Mouse (Mus musculus) limb, embryonic 14.5 days (tissue): ENCODE measurements around the gene Bmx. TPM values are rescaled to one million over a fixed set of nuclear protein-coding genes. Genes with fewer than 3 reads are reported as not detected.

Experiments
- ATAC-seq: fragments of 200-750 bp; cut with Nextera tagmentation; 2 replicates; pipeline ENCODE4 v1.8.0; 2017; ENCODE audit warnings: low read depth, moderate number of reproducible peaks, moderate TSS enrichment; ENCODE audit not compliant: low FRiP score
- DNase-seq: peaks from one replicate; pipeline ENCODE4 v3.0.0-alpha.2; 2015; ENCODE audit warnings: low spot score
- H3K27ac ChIP-seq: fragments of 300-500 bp; sonication (generic); replicated peaks from 2 replicates; pipeline ENCODE4 v1.5.1; 2014; ENCODE audit warnings: low read depth, mild to moderate bottlenecking, low read length, moderate library complexity, mixed read lengths
- H3K27me3 ChIP-seq: fragments of 300-500 bp; sonication (generic); 2 replicates; pipeline ENCODE4 v1.6.1; 2014; ENCODE audit warnings: low read length, mixed read lengths; ENCODE audit not compliant: control insufficient read depth, insufficient read depth
- H3K36me3 ChIP-seq: fragments of 300-500 bp; sonication (generic); 2 replicates; pipeline ENCODE4 v1.6.1; 2014; ENCODE audit warnings: mild to moderate bottlenecking, low read length, moderate library complexity, mixed read lengths; ENCODE audit not compliant: control insufficient read depth, insufficient read depth
- H3K4me1 ChIP-seq: fragments of 300-500 bp; sonication (generic); 2 replicates; pipeline ENCODE4 v1.6.1; 2014; ENCODE audit warnings: antibody characterized with exemption, low read length, mixed read lengths; ENCODE audit not compliant: control insufficient read depth, insufficient read depth
- H3K4me2 ChIP-seq: fragments of 300-500 bp; sonication (generic); replicated peaks from 2 replicates; pipeline ENCODE4 v1.6.1; 2014; ENCODE audit warnings: low read depth, mild to moderate bottlenecking, low read length, moderate library complexity; ENCODE audit not compliant: severe bottlenecking
- H3K4me3 ChIP-seq: fragments of 300-500 bp; sonication (generic); replicated peaks from 2 replicates; pipeline ENCODE4 v1.5.1; 2014; ENCODE audit warnings: low read length
- H3K9ac ChIP-seq: fragments of 300-500 bp; sonication (generic); 2 replicates; pipeline ENCODE4 v1.6.1; 2014; ENCODE audit warnings: mild to moderate bottlenecking, low read depth, low read length, moderate library complexity; ENCODE audit not compliant: severe bottlenecking
- H3K9me3 ChIP-seq: fragments of 300-500 bp; sonication (generic); 2 replicates; pipeline ENCODE4 v1.6.1; 2016; ENCODE audit warnings: low read length; ENCODE audit not compliant: control insufficient read depth
- POLR2A ChIP-seq: fragments of 200-500 bp; IDR thresholded peaks from 2 replicates; pipeline ENCODE4 v1.8.0; 2012; ENCODE audit warnings: inconsistent platforms, mild to moderate bottlenecking, moderate library complexity, borderline replicate concordance; ENCODE audit not compliant: insufficient read depth, insufficient read length; ENCODE audit errors: extremely low read depth
- WGBS: fragments of 180-500 bp; shearing (Covaris S2); extraction: QIAGEN DNeasy Blood & Tissue Kit; methylation state at CpG from one replicate; pipeline ENCODE4 v1.1.7; 2014; 5-methylcytosine and 5-hydroxymethylcytosine counted together
- polyA plus RNA-seq, 2 experiments: library from polyadenylated mRNA; depleted of rRNA in 1 of 2; stranded (reverse) in 1 of 2; unstranded in 1 of 2; fragments of >200 nt; fragmentation: Nextera tagmentation in 1 of 2; extraction: Ambion mirVana in 1 of 2; gene quantifications; 2 replicates each; pipeline versions ENCODE4 v1.2.1 to v1.2.3; 2012 to 2014

Gene Bmx
- 0.31 and 0.48 TPM in 2 replicates for polyA plus RNA-seq (2012; rRNA removed)
- polyA plus RNA-seq (2014; fragmentation: Nextera tagmentation; extraction: Ambion mirVana), result 0.50 and 0.79 TPM in 2 replicates

DNA sequence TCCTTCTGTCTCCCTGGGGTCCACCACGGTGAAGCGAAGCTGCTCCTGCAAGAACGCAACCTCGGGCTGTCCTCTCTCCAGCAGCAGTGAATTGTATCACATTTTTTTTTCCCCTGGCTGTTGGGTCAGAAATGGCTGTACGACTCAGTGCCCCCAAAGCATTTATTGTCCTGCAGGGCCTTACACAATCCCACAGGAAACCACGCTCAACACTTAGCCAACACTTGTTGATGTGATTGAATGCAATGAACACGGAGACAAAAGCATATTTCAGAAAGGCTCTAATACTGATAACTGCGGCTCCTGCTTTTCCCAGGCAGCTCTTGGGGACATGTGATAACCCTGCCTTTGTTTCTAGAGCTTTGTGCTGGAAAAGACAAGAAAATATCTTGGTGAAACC lies at the start of gene Bmx:
TSS of gene Bmx (minus strand) at position 137 of the 400 bp plus-strand sequence.
- H3K9ac ChIP-seq, result no peak within 1 kb of the TSS
- TF ChIP-seq POLR2A, result no peak
- no peak within 1 kb of the TSS for H3K4me2 ChIP-seq
- 53% methylated on average over 8 of the region's 8 CpGs for WGBS
- H3K4me1 ChIP-seq, result no peaks in the 10 kb centered on the region
- no peaks in the 10 kb centered on the region for H3K36me3 ChIP-seq
- ATAC-seq (no peak), DNase-seq (no peak)
- no peaks in the 10 kb centered on the region for H3K9me3 ChIP-seq
- H3K27ac ChIP-seq, result no peak within 1 kb of the TSS
- H3K27me3 ChIP-seq, result 0 out of 2 replicates have a peak, but pooled peaks cover 4% of the 10 kb centered on the region
- no peak within 1 kb of the TSS for H3K4me3 ChIP-seq

DNA sequence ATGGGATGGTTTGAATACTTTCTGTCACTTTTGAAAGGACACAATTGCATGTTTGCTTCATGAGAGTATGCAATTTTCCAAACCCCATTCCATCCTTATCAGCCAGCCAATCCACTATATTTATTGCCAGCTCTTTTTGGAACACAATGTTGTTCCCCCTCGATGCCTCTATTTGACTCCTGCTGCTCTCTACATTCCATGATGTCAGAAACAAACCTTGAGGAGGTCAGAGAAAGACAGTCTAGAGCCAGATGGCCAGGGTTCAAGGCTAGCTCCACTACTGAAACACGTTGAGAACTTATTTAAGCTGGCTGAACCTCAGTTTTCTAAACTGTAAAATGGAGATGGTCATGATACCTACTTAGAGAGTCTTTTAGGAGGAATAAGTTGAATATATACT lies 48.3 kb upstream of the Bmx start:
- Histone ChIP-seq H3K4me3 (no peak overlapping the region), H3K4me1 (no peaks in the 10 kb centered on the region), H3K4me2 (no peak overlapping the region), H3K36me3 (no peaks in the 10 kb centered on the region), H3K27ac (no peak overlapping the region), H3K9me3 (no peaks in the 10 kb centered on the region), H3K9ac (no peak overlapping the region), H3K27me3 (no peaks in the 10 kb centered on the region)
- ATAC-seq (no peak), DNase-seq (no peak)
- TF ChIP-seq POLR2A, result no peak
- 62% methylated on average over 2 of the region's 2 CpGs for WGBS

DNA sequence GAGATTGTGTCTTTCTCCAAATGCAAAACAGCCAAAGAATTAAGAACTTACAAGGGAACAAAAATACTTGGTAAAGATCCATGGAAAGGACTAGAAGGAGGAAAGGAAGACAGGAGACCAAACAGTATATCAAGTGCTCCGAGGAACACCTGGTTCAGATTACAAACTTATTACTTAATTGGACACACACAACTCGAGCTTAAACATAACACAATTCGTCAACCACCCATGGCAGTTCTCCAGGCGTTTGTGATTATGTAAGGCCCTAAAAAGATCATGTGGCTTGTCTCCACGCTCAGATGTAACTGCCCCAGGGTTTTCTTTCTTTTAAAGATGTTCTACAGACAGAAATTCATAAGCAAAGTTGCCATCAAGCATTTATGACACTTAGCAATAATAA lies 33.2 kb upstream of the Bmx start:
- WGBS, result 16% methylated on average over 5 of the region's 5 CpGs
- no peak overlapping the region for H3K4me2 ChIP-seq
- DNase-seq (peak; percentile 68), ATAC-seq (no peak)
- H3K4me3 ChIP-seq, result no peak overlapping the region
- TF ChIP-seq POLR2A, result no peak
- no peak overlapping the region for H3K27ac ChIP-seq
- H3K36me3 ChIP-seq, result no peaks in the 10 kb centered on the region
- no peak overlapping the region for H3K9ac ChIP-seq
- H3K27me3 ChIP-seq, result no peaks in the 10 kb centered on the region
- no peaks in the 10 kb centered on the region for H3K4me1 ChIP-seq
- H3K9me3 ChIP-seq, result no peaks in the 10 kb centered on the region

DNA sequence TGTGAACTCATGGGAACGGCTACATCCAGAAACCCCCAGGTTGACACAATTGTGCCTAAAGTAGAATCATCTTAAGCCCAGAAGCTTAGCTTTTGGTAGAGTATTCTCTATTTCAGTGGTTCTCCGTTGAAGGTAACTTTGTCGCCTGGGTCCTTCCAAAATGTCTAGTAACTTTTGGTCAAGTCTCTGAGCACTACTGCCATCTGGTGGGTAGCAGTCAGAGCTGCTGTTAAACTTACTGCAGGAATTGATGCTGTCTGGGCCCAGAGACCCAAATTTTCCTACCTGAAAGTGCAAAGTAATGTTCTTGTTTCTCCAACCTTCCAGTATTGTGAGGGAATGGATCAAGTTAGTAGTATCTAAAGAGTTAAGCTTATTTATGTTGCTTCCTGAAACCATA lies 29.1 kb upstream of the Bmx start:
- no peak for DNase-seq
- TF ChIP-seq POLR2A, result no peak
- no peaks in the 10 kb centered on the region for H3K27me3 ChIP-seq
- H3K4me1 ChIP-seq, result no peaks in the 10 kb centered on the region
- WGBS, result 65% methylated on average over 3 of the region's 3 CpGs
- no peak for ATAC-seq
- H3K27ac ChIP-seq, result no peak overlapping the region
- no peak overlapping the region for H3K4me3 ChIP-seq
- no peak overlapping the region for H3K4me2 ChIP-seq
- no peaks in the 10 kb centered on the region for H3K36me3 ChIP-seq
- H3K9me3 ChIP-seq, result no peaks in the 10 kb centered on the region
- H3K9ac ChIP-seq, result no peak overlapping the region

DNA sequence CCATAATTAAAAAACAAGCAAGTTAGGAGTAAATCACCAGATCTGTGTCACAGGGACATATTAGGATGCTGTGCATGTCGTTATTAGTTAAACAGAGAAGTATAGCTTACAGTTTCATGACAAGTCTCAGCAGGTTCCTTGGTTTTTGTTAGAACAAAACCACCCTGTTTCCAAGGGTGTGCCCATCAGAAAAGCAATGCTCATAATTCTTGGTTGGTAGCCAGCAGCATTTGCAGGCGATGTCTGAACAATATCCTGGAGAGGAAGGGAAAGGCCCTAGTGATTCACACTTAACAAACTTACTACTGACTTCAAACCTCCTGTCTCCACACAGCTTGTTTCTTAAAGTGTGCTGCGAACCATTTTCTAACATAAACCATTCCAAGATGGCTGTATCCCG lies 25.8 kb upstream of the Bmx start:
- no peak for TF ChIP-seq POLR2A
- no peak overlapping the region for H3K27ac ChIP-seq
- no peak overlapping the region for H3K4me3 ChIP-seq
- ATAC-seq (no peak), DNase-seq (no peak)
- H3K4me1 ChIP-seq, result no peaks in the 10 kb centered on the region
- 87% methylated on average over 4 of the region's 4 CpGs for WGBS
- no peaks in the 10 kb centered on the region for H3K36me3 ChIP-seq
- H3K9me3 ChIP-seq, result no peaks in the 10 kb centered on the region
- no peak overlapping the region for H3K9ac ChIP-seq
- no peaks in the 10 kb centered on the region for H3K27me3 ChIP-seq
- no peak overlapping the region for H3K4me2 ChIP-seq

DNA sequence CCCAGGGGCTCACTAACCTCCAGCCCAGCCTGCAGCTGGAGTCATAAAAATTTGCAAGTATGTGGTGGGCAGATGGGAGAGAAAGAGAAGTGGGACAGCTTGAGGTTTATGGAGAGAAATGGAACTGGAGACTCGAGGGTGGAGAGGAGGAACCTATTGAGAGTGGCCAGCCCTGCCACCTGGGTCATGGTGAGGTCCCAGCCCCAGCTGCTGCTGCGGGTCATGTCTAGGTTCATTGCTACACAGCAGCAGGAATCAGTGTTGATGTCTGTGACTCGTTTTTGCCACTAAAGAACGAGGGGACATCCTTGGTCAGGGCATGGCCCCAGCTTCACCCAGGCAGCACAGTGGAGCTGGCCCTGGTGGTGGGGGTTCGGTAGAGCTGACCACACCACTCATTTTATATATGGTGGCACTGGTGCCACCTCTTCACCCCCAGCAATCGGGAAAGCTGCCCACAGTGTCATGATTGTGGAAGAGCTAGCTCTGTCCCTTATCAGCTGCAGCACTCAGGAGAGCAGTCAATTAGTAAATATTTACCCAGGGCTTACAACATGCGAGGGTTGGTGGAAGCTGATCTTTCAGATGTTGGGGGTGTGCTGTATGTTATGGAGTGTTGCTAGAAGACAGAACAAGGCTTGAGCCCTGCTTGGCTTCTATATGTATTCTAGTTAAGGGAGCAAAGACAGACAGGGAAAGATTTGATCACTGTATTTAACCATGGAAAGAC lies 23.1 kb upstream of the Bmx start:
- no peaks in the 10 kb centered on the region for H3K36me3 ChIP-seq
- DNase-seq (no peak), ATAC-seq (no peak)
- no peaks in the 10 kb centered on the region for H3K9me3 ChIP-seq
- TF ChIP-seq POLR2A, result no peak
- no peak overlapping the region for H3K4me2 ChIP-seq
- no peaks in the 10 kb centered on the region for H3K27me3 ChIP-seq
- no peaks in the 10 kb centered on the region for H3K4me1 ChIP-seq
- no peak overlapping the region for H3K9ac ChIP-seq
- H3K4me3 ChIP-seq, result no peak overlapping the region
- no peak overlapping the region for H3K27ac ChIP-seq
- WGBS, result 73% methylated on average over 7 of the region's 7 CpGs
